Mouse (Mus musculus) heart, postnatal 0 days (tissue): ENCODE measurements around the gene Cdca7l.

ENCODE experiments used
- CTCF ChIP-seq: IDR thresholded peaks from 2 replicates; pipeline ENCODE4 v1.5.1; 2016; ENCODE audit warnings: antibody characterized with exemption, control low read depth, low read depth
- EP300 ChIP-seq: IDR thresholded peaks from 2 replicates; pipeline ENCODE4 v1.6.1; 2016; ENCODE audit warnings: antibody characterized with exemption, low read depth

- TF ChIP-seq CTCF = no peak
- no peak for TF ChIP-seq EP300
Measured at GRCm38 (mm10) chr12:117835371-117835770, 31.3 kb downstream of the Cdca7l start.
